Mouse (Mus musculus) ES-Bruce4 (cell line): ENCODE measurements around the gene Prmt1.

Experiments used
- EP300 ChIP-seq: IDR thresholded peaks from 2 replicates; pipeline ENCODE4 v1.6.1; 2011; ENCODE audit warnings: low read depth, low read length; ENCODE audit not compliant: insufficient read depth
- POLR2A ChIP-seq: IDR thresholded peaks from one replicate; pipeline ENCODE4 v1.8.1; 2011; ENCODE audit warnings: low read length; ENCODE audit not compliant: insufficient read depth

DNA sequence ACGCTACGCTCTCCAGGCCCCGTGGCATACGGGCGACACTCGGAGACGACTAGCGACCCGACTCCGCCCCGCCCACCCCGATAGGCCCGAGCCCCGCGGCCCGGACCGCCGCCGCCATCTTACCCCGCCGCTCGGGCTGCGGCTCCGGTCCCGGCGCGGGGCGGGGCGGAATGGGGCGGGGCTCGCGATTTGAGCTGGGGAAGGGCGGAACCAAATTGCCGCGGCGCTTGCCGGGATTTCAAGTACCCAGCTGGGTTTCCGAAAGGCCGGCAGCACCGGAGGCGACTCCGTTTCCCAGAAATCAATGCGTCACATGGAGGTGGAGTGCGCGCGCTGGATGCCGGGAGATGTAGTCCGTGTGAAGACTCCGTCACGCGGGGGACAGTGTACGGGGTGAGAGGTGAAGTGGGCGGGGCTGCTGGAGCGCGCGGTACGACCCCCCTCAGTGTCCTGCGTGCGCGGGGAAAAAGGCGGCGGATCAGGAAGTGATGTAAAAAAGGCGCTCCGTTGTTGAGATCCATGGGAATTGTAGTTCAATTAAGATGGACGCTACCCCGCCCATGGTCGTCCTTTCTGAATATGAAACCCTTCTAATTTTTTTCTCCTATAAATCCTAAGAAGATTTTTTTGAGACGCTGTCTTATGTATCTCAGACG, 29.7 kb upstream of the Prmt1 start, which contains the start of gene Scaf1:
- no peak for TF ChIP-seq POLR2A
- TF ChIP-seq EP300 = no peak
